Mouse (Mus musculus) CH12.LX (cell line): ENCODE results near the gene Scaf11. TPM values are rescaled to one million over a fixed set of nuclear protein-coding genes. Genes with fewer than 3 reads are reported as not detected.

ENCODE experiments used
- DNase-seq: peaks from one replicate; pipeline ENCODE4 v3.0.0-alpha.2; 2013; ENCODE audit errors: extremely low read depth
- H3K27ac ChIP-seq: 2 replicates; pipeline ENCODE4 v1.5.1; 2012; ENCODE audit warnings: low read depth, mild to moderate bottlenecking, control low read depth, moderate library complexity; ENCODE audit not compliant: insufficient read depth
- H3K27me3 ChIP-seq: replicated peaks from 2 replicates; pipeline ENCODE3; 2012; ENCODE audit warnings: inconsistent platforms
- H3K36me3 ChIP-seq, 2 experiments: replicated peaks in 1 of 2; 2 replicates each; pipeline versions ENCODE3 to v1.6.1; 2012; ENCODE audit warnings: inconsistent platforms in 1 of 2, low read length in 1 of 2, mild to moderate bottlenecking in 1 of 2, mixed read lengths in 1 of 2, moderate library complexity in 1 of 2; ENCODE audit not compliant: control insufficient read depth in 1 of 2, insufficient read depth in 1 of 2
- H3K4me1 ChIP-seq, 2 experiments: 2 replicates each; pipeline ENCODE4 v1.6.1; 2012; ENCODE audit warnings: inconsistent platforms in 1 of 2, moderate library complexity in 1 of 2; ENCODE audit not compliant: insufficient read depth in 2 of 2, control insufficient read depth in 1 of 2
- H3K4me2 ChIP-seq: 2 replicates; pipeline ENCODE4 v1.6.1; 2012; ENCODE audit warnings: low read depth, mild to moderate bottlenecking, control low read depth; ENCODE audit not compliant: poor library complexity, insufficient read depth, severe bottlenecking
- H3K4me3 ChIP-seq, 3 experiments: fragments of 150-350 bp in 1 of 3; sonication (generic) in 1 of 3; replicated peaks in 1 of 3; 2 replicates each; pipeline versions ENCODE3 to v1.5.1; 2011 to 2012; ENCODE audit warnings: low read depth in 2 of 3, low read length in 2 of 3, mild to moderate bottlenecking in 2 of 3, moderate library complexity in 2 of 3, control low read depth in 1 of 3, improper control_type of control experiment in 1 of 3, inconsistent platforms in 1 of 3, mixed read lengths in 1 of 3; ENCODE audit not compliant: poor library complexity in 1 of 3
- H3K79me2 ChIP-seq: replicated peaks from 2 replicates; pipeline ENCODE4 v1.6.1; 2012; ENCODE audit warnings: mild to moderate bottlenecking, moderate library complexity; ENCODE audit not compliant: control insufficient read depth, poor library complexity, insufficient read depth, severe bottlenecking; ENCODE audit errors: extremely low read depth
- H3K9ac ChIP-seq: 2 replicates; pipeline ENCODE4 v1.6.1; 2012; ENCODE audit warnings: low read depth, mild to moderate bottlenecking, control low read depth, moderate library complexity; ENCODE audit not compliant: insufficient read depth
- H3K9me3 ChIP-seq: replicated peaks from 2 replicates; pipeline ENCODE3; 2012; ENCODE audit warnings: low read length, inconsistent platforms, mixed read lengths
- E2F4 ChIP-seq: IDR thresholded peaks from 2 replicates; pipeline ENCODE4 v1.6.1; 2011; ENCODE audit warnings: low read depth, low read length, improper control_type of control experiment; ENCODE audit not compliant: insufficient replicate concordance
- EP300 ChIP-seq: IDR thresholded peaks from 2 replicates; pipeline ENCODE4 v1.6.1; 2011; ENCODE audit warnings: low read length, improper control_type of control experiment
- HCFC1 ChIP-seq: IDR thresholded peaks from 2 replicates; pipeline ENCODE4 v1.6.1; 2012; ENCODE audit warnings: low read depth, mild to moderate bottlenecking, inconsistent platforms, low read length, improper control_type of control experiment
- IRF4 ChIP-seq: IDR thresholded peaks from 2 replicates; pipeline ENCODE4 v1.6.1; 2014; ENCODE audit warnings: low read depth, mild to moderate bottlenecking, inconsistent platforms, low read length, improper control_type of control experiment
- JUN ChIP-seq: IDR thresholded peaks from 2 replicates; pipeline ENCODE4 v1.6.1; 2011; ENCODE audit warnings: low read depth, mild to moderate bottlenecking, low read length, improper control_type of control experiment, moderate library complexity; ENCODE audit not compliant: insufficient read depth
- MAFK ChIP-seq: IDR thresholded peaks from 2 replicates; pipeline ENCODE4 v1.6.1; 2011; ENCODE audit warnings: low read length, improper control_type of control experiment; ENCODE audit not compliant: insufficient replicate concordance
- NRF1 ChIP-seq: IDR thresholded peaks from 2 replicates; pipeline ENCODE4 v1.6.1; 2014; ENCODE audit warnings: low read depth, mild to moderate bottlenecking, inconsistent platforms, low read length, improper control_type of control experiment, moderate library complexity
- PAX5 ChIP-seq: IDR thresholded peaks from 2 replicates; pipeline ENCODE4 v1.6.1; 2012; ENCODE audit warnings: low read length, inconsistent platforms, mixed read lengths
- POLR2AphosphoS2 ChIP-seq: IDR thresholded peaks from 2 replicates; pipeline ENCODE4 v1.6.1; 2011; ENCODE audit warnings: low read depth, low read length, improper control_type of control experiment
- RCOR1 ChIP-seq: conservative IDR thresholded peaks from 2 replicates; pipeline ENCODE4 v1.6.1; 2012; ENCODE audit warnings: low read depth, mild to moderate bottlenecking, inconsistent platforms, low read length, improper control_type of control experiment
- SIN3A ChIP-seq: IDR thresholded peaks from 2 replicates; pipeline ENCODE4 v1.6.1; 2012; ENCODE audit warnings: low read length, improper control_type of control experiment, inconsistent platforms
- TBP ChIP-seq: conservative IDR thresholded peaks from 2 replicates; pipeline ENCODE4 v1.6.1; 2011; ENCODE audit warnings: low read depth, low read length, improper control_type of control experiment
- USF1 ChIP-seq: IDR thresholded peaks from 2 replicates; pipeline ENCODE4 v1.6.1; 2014; ENCODE audit warnings: low read depth, mild to moderate bottlenecking, inconsistent platforms, low read length, improper control_type of control experiment
- dilution Hi-C: fragments of 300-500 bp; cut with MboI; formaldehyde crosslinking; loops from 2 replicates; pipeline ENCODE4 v1.14.3; 2020; ENCODE audit warnings: low sequenced_read_pairs; ENCODE audit not compliant: extremely low pct_unique_long_range_greater_than_20kb, extremely low pct_ligation_motif_present
- in situ Hi-C: fragments of 300-500 bp; cut with MboI; formaldehyde crosslinking; loops from 3 replicates; pipeline ENCODE4 v1.14.3; 2019; ENCODE audit warnings: low sequenced_read_pairs, low pct_ligation_motif_present, low pct_unique_long_range_greater_than_20kb, mixed read lengths
- polyA plus RNA-seq: library from polyadenylated mRNA; unstranded; fragments of >175 nt; gene quantifications from 2 replicates; pipeline ENCODE4 v1.2.1, GENCODE M21; 2012; ENCODE audit warnings: low read depth; ENCODE audit not compliant: insufficient read length
- total RNA-seq, 2 experiments: library from RNA; depleted of rRNA; stranded (reverse); fragments of 300-350 nt in 1 of 2; fragments of >200 nt in 1 of 2; gene quantifications; 2 replicates each; pipeline ENCODE4 v1.2.3; 2012 to 2014

Gene Scaf11
- total and polyA plus RNA-seq, 3 experiments, result 57.2 to 88.0 (median 59.8) TPM

GRCm38 (mm10) chr15:96371311-96371710 is 89.3 kb downstream of the Scaf11 start:
- Histone ChIP-seq H3K4me2 (no peak overlapping the region), H3K27ac (no peak overlapping the region), H3K27me3 (no peaks in the 10 kb centered on the region), H3K79me2 (no peaks in the 10 kb centered on the region; the same call in 1 of the 2 replicates), H3K4me3 (no peak overlapping the region), H3K4me1 (no peaks in the 10 kb centered on the region; a peak in 1 of 4 replicates), H3K9ac (no peak overlapping the region), H3K9me3 (no peaks in the 10 kb centered on the region), H3K36me3 (peaks cover 50 to 81% of the 10 kb centered on the region in 2 experiments)
- in situ Hi-C loops (no loop called here), dilution Hi-C loops (no loop called here)
- no peak for TF ChIP-seq TBP
- TF ChIP-seq SIN3A, result no peak
- TF ChIP-seq IRF4, result no peak
- no peak for TF ChIP-seq NRF1
- no peak for TF ChIP-seq PAX5
- TF ChIP-seq EP300, result no peak
- no peak for DNase-seq

- TF ChIP-seq POLR2AphosphoS2, result no peak
- no peak for TF ChIP-seq NRF1
- TF ChIP-seq RCOR1, result no peak
- TF ChIP-seq USF1, result no peak
- TF ChIP-seq MAFK, result no peak
- TF ChIP-seq HCFC1, result no peak
- no peak for TF ChIP-seq JUN
- TF ChIP-seq E2F4, result no peak
- in situ Hi-C loops (no loop called here), dilution Hi-C loops (no loop called here)
- Histone ChIP-seq H3K9ac (no peak overlapping the region), H3K27ac (no peak overlapping the region), H3K36me3 (peaks cover 66 to 92% of the 10 kb centered on the region in 2 experiments), H3K9me3 (no peaks in the 10 kb centered on the region), H3K4me2 (no peak overlapping the region), H3K79me2 (no peaks in the 10 kb centered on the region), H3K27me3 (no peaks in the 10 kb centered on the region), H3K4me3 (no peak overlapping the region), H3K4me1 (no peaks in the 10 kb centered on the region)
- no peak for DNase-seq
Observed at GRCm38 (mm10) chr15:96366176-96366963, 94.3 kb downstream of the Scaf11 start.
